Comparison of ENCODE assay signal across 9 mouse cellular contexts in the genomic region with DNA sequence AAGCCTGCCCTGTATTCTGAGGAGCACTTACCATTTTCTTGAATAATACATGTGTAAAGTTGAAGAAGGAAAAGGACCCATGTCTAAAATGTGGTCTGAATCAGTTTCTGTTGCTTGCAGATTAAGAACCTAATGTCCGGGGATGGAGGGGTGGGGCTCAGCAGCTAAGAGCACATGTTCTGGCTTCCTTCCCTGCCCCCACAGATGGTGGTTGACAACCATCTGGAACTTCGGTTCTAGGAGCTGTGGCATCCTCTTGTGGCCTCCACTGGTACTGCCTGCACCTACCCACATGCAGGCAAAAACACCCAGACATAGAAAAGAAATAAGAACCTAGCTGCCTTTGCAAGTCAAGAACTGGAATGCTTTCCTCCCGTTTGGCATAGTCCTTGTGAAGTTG.
A peak's percentile ranks its signal among the peaks of the same experiment; 100 is the strongest.
DNase-seq lines count a peak whose midpoint lies in the region; ATAC-seq lines count a peak whose summit lies in the region.
"Had no signal": no experiment of that assay in that cellular context is flagged by ENCODE, and none has a peak within 500 bp of the region (broad histone marks: within the 10 kb centered on the region; RNA-seq: fewer than 3 reads in every experiment).

No protein-coding gene starts in this region.

- ATAC-seq in lung, embryonic 16.5 days (ENCODE audit: low read depth): peak; percentile 41; the same call in 1 of the 2 replicates

- H3K4me1 ChIP-seq in lung, embryonic 16.5 days (replicated peaks; ENCODE audit: control insufficient read depth, insufficient read depth, low read length): peaks cover 8% of the 10 kb centered on the region

- no peak overlapping the region for H3K4me2 ChIP-seq in lung, embryonic 16.5 days (ENCODE audit: low read depth, low read length)
- H3K4me2 ChIP-seq: lung, embryonic 15.5 days had no signal

- no peak overlapping the region for H3K9ac ChIP-seq in lung, embryonic 16.5 days (ENCODE audit: low read length)
- H3K9ac ChIP-seq: lung, embryonic 15.5 days had no signal

- peak; percentile 80 for DNase-seq in CD4-positive, CD25-positive, alpha-beta regulatory T cell, adult 2 months (ENCODE audit: low read depth, low spot score)
- DNase-seq in ZHBTc4 (ENCODE audit: low read depth, low spot score): peak; percentile 92
- peak; percentile 48 to 88 for DNase-seq in cerebellum, postnatal 4 days (ENCODE audit: low spot score in 2 of 2)
- peak; percentile 74 to 83 for DNase-seq in gastrocnemius, postnatal 36 days
- DNase-seq in layer of hippocampus, adult 8-10 months (ENCODE audit: low spot score in 2 of 2): peak; percentile 83 to 91
- peak; percentile 88 to 93 for DNase-seq in right cerebral cortex, adult 2 months (ENCODE audit: low spot score in 2 of 2)
- peak; percentile 32 for DNase-seq in urinary bladder, adult 2 months (ENCODE audit: low spot score)

- H3K27ac ChIP-seq in lung, embryonic 16.5 days (ENCODE audit: low read length): no peak overlapping the region
- H3K27ac ChIP-seq: lung, embryonic 15.5 days had no signal

- intact Hi-C loops in gastrocnemius, postnatal 36 days (cut with DNase I): loop anchor here (5.0 to 10.0 kb wide), 2 partner anchors 189 to 346 kb away; a partner anchor contains a TSS

- WGBS in lung, embryonic 16.5 days: 14% methylated on average over 3 of the region's 3 CpGs

- H3K36me3 ChIP-seq in lung, embryonic 16.5 days (ENCODE audit: control insufficient read depth, insufficient read depth, low read length): peaks cover 9% of the 10 kb centered on the region

- no peak overlapping the region for H3K4me3 ChIP-seq in lung, embryonic 16.5 days (ENCODE audit: low read length)
- H3K4me3 ChIP-seq: lung, embryonic 15.5 days had no signal

- no peaks in the 10 kb centered on the region for H3K9me3 ChIP-seq in lung, embryonic 16.5 days (ENCODE audit: control insufficient read depth, low read length)
- H3K9me3 ChIP-seq: lung, embryonic 15.5 days had no signal

- H3K27me3 ChIP-seq in lung, embryonic 16.5 days (ENCODE audit: control insufficient read depth, insufficient read depth, low read depth, low read length): no peaks in the 10 kb centered on the region
- H3K27me3 ChIP-seq: lung, embryonic 15.5 days had no signal

Comparison
In these comparisons a context has a peak if more than half of its experiments do, and no peak if none do; other contexts are left out.
1. DNase-seq: peak in every context shown above with its lines; median percentile 92 in ZHBTc4; 90 in right cerebral cortex, adult 2 months; 87 in layer of hippocampus, adult 8-10 months; 80 in CD4-positive, CD25-positive, alpha-beta regulatory T cell, adult 2 months; 78 in gastrocnemius, postnatal 36 days; 68 in cerebellum, postnatal 4 days; 32 in urinary bladder, adult 2 months.